Mouse (Mus musculus): ENCODE results near the gene Plgrkt. TPM values are rescaled to one million over a fixed set of nuclear protein-coding genes. Genes with fewer than 3 reads are reported as not detected.

The Plgrkt gene
- total and polyA plus RNA-seq, 3 experiments = 117 to 145 TPM; not detected in 1

DNA sequence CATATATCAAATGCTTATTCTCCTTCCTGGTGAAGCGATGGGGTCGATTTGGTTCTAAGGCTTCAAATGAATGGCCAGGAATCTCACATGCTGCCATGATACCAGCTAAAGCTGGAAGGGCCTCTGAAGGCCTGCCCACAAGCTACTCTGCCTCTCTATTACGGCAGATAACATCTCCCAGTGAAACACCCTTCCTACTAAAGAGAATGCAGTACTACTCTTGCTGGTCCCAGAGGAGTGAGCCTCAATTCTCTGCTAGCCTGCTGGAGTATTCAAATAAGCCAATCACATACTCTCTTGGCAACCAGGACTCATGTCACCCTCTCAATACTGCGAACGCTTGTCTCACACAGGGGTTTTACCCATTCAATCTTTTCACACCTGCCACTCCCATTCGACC is 24.9 kb downstream of the Plgrkt start (continued):
- no peak for TF ChIP-seq CHD2 (IDR thresholded peaks at IDR 0.05; ENCODE audit: low read length)
- no peak for TF ChIP-seq ZMIZ1 (IDR thresholded peaks at IDR 0.05; ENCODE audit: low read depth, low read length)
- TF ChIP-seq CTCF (IDR thresholded peaks at IDR 0.05 in 2 of 3, conservative IDR thresholded peaks at IDR 0.05 in 1 of 3; ENCODE audit: control insufficient read depth in 1 of 3, insufficient read depth in 1 of 3, low read depth in 2 of 3, low read length in 3 of 3, poor library complexity in 1 of 3, severe bottlenecking in 1 of 3) = no peak
- TF ChIP-seq SIN3A (IDR thresholded peaks at IDR 0.05; ENCODE audit: low read length) = no peak
- 0 out of 2 replicates have a peak, but pooled peaks have one; percentile 8 for TF ChIP-seq ETS1 (IDR thresholded peaks at IDR 0.05; ENCODE audit: low read depth, low read length)

DNA sequence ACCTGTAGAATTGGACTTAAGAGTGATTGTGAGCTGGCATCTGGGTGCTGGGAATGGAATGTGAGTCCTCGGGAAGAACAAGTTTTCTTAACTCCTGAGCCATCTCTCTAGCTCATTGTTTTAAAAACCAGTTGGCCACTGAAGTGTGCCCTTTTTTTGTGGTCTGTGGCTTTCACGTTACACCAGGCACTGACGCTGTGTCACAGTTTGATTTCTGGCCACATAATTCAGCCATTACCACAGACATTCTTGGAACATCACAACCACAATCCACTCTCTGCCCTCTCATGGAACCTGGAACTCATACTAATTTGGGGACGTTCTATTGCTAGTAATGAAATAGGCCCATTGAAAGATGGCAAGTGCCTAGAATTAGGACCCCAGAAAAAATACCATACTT is 26.2 kb downstream of the Plgrkt start:
- H3K9me3 ChIP-seq (replicated peaks; ENCODE audit: insufficient read depth, low read length) = no peaks in the 10 kb centered on the region
- peaks cover 10 to 12% of the 10 kb centered on the region in 2 experiments for H3K27me3 ChIP-seq (ENCODE audit: control insufficient read depth in 1 of 2, insufficient read depth in 2 of 2, low read length in 2 of 2)
- no peaks in the 10 kb centered on the region for H3K79me2 ChIP-seq (ENCODE audit: control insufficient read depth, insufficient read depth, low read length, poor library complexity)
- peaks cover 0 to 6% of the 10 kb centered on the region in 2 experiments; a peak in 1 of 4 replicates for H3K4me1 ChIP-seq (ENCODE audit: control insufficient read depth in 1 of 2, insufficient read depth in 2 of 2, low read length in 2 of 2)
- no peak overlapping the region for H3K4me3 ChIP-seq (ENCODE audit: control insufficient read depth in 1 of 2, insufficient read depth in 1 of 2, low read depth in 2 of 2, low read length in 2 of 2)
- H3K27ac ChIP-seq (ENCODE audit: control insufficient read depth, low read depth, low read length) = no peak overlapping the region
- no peak for TF ChIP-seq JUND (IDR thresholded peaks at IDR 0.05; ENCODE audit: low read depth, low read length)
- no peak for TF ChIP-seq GATA1 (IDR thresholded peaks at IDR 0.05; ENCODE audit: low read depth, low read length)
- TF ChIP-seq RCOR1 (IDR thresholded peaks at IDR 0.05; ENCODE audit: low read depth, low read length) = no peak
- TF ChIP-seq SIN3A (IDR thresholded peaks at IDR 0.05; ENCODE audit: low read length) = no peak
- TF ChIP-seq NELFE (IDR thresholded peaks at IDR 0.05; ENCODE audit: low read depth, low read length) = no peak
- no peak for TF ChIP-seq TAL1 (IDR thresholded peaks at IDR 0.05; ENCODE audit: low read length)
- no peak for DNase-seq (ENCODE audit: low read depth, low spot score)
- H3K36me3 ChIP-seq (ENCODE audit: control insufficient read depth in 1 of 2, insufficient read depth in 2 of 2, low read length in 2 of 2) = no peaks in the 10 kb centered on the region
- no peak overlapping the region for H3K9ac ChIP-seq (ENCODE audit: control insufficient read depth, low read depth, low read length, poor library complexity, severe bottlenecking)

DNA sequence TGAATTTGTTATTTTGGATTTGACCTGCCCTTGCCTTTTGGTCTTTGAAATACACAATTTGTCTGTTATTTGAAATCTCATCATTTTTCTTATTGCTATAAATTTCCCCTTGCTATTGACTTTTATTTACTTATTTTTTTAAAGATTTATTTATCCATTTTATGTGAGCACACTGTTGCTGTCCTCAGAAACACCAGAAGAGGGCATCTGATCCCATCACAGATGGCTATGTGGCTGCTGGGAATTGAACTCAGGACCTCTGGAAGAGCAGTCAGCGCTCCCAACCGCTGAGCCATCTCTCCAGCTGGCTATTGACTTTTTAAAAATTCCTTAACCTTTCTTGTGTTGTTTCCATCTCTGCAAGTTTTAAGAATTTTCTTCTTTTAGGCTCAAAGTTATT is 30.6 kb downstream of the Plgrkt start:
- Histone ChIP-seq H3K4me3 (ENCODE audit: control insufficient read depth in 1 of 2, insufficient read depth in 1 of 2, low read depth in 2 of 2, low read length in 2 of 2) (no peak overlapping the region), H3K79me2 (ENCODE audit: control insufficient read depth, insufficient read depth, low read length, poor library complexity) (no peaks in the 10 kb centered on the region), H3K36me3 (ENCODE audit: control insufficient read depth in 1 of 2, insufficient read depth in 2 of 2, low read length in 2 of 2) (no peaks in the 10 kb centered on the region), H3K4me1 (ENCODE audit: control insufficient read depth in 1 of 2, insufficient read depth in 2 of 2, low read length in 2 of 2) (no peaks in the 10 kb centered on the region), H3K27ac (ENCODE audit: control insufficient read depth, low read depth, low read length) (no peak overlapping the region), H3K27me3 (ENCODE audit: control insufficient read depth in 1 of 2, insufficient read depth in 2 of 2, low read length in 2 of 2) (peaks cover 33 to 47% of the 10 kb centered on the region in 2 experiments), H3K9me3 (replicated peaks; ENCODE audit: insufficient read depth, low read length) (no peaks in the 10 kb centered on the region), H3K9ac (ENCODE audit: control insufficient read depth, low read depth, low read length, poor library complexity, severe bottlenecking) (no peak overlapping the region)
- peak; percentile 73 for DNase-seq (ENCODE audit: low read depth, low spot score)
- TF ChIP-seq CHD2 (IDR thresholded peaks at IDR 0.05; ENCODE audit: low read length) (no peak), MYC (IDR thresholded peaks at IDR 0.05; ENCODE audit: low read depth, low read length) (no peak), BHLHE40 (IDR thresholded peaks at IDR 0.05; ENCODE audit: borderline replicate concordance, low read depth, low read length) (no peak), MEF2A (IDR thresholded peaks at IDR 0.05; ENCODE audit: extremely low read depth, insufficient replicate concordance, low read depth, low read length, poor library complexity, severe bottlenecking) (no peak), RAD21 (IDR thresholded peaks at IDR 0.05; ENCODE audit: low read depth, low read length) (peak; percentile 70), ZC3H11A (IDR thresholded peaks at IDR 0.05; ENCODE audit: low read depth, low read length) (peak; percentile 92), TBP (IDR thresholded peaks at IDR 0.05; ENCODE audit: low read depth, low read length) (no peak), MXI1 (IDR thresholded peaks at IDR 0.05; ENCODE audit: low read depth, low read length) (no peak), POLR2A (IDR thresholded peaks at IDR 0.05; ENCODE audit: control insufficient read depth in 1 of 2, insufficient read depth in 1 of 2, low read depth in 1 of 2, low read length in 2 of 2, poor library complexity in 1 of 2) (no peak), NELFE (IDR thresholded peaks at IDR 0.05; ENCODE audit: low read depth, low read length) (no peak), RCOR1 (IDR thresholded peaks at IDR 0.05; ENCODE audit: low read depth, low read length) (no peak), ELF1 (IDR thresholded peaks at IDR 0.05; ENCODE audit: low read depth, low read length) (no peak), ZNF384 (IDR thresholded peaks at IDR 0.05; ENCODE audit: low read depth, low read length) (peak; percentile 43; the same call in 1 of the 2 replicates), SIN3A (IDR thresholded peaks at IDR 0.05; ENCODE audit: low read length) (no peak), MYB (IDR thresholded peaks at IDR 0.05; ENCODE audit: low read depth, low read length) (no peak), USF2 (IDR thresholded peaks at IDR 0.05; ENCODE audit: borderline replicate concordance in 1 of 2, insufficient read depth in 1 of 2, low read depth in 1 of 2, low read length in 2 of 2) (no peak), GATA1 (IDR thresholded peaks at IDR 0.05; ENCODE audit: low read depth, low read length) (no peak), MAFK (IDR thresholded peaks at IDR 0.05; ENCODE audit: borderline replicate concordance, low read depth, low read length) (no peak), KAT2A (conservative IDR thresholded peaks at IDR 0.05; ENCODE audit: low read depth, low read length) (no peak), TAL1 (IDR thresholded peaks at IDR 0.05; ENCODE audit: low read length) (no peak), SMC3 (IDR thresholded peaks at IDR 0.05; ENCODE audit: low read depth, low read length) (peak; percentile 92), POLR2AphosphoS2 (IDR thresholded peaks at IDR 0.05; ENCODE audit: low read length) (no peak), ETS1 (IDR thresholded peaks at IDR 0.05; ENCODE audit: low read depth, low read length) (no peak), JUND (IDR thresholded peaks at IDR 0.05; ENCODE audit: low read depth, low read length) (no peak), UBTF (IDR thresholded peaks at IDR 0.05; ENCODE audit: borderline replicate concordance, insufficient read depth, low read depth, low read length) (no peak), MAX (IDR thresholded peaks at IDR 0.05; ENCODE audit: low read length) (no peak), TCF12 (IDR thresholded peaks at IDR 0.05; ENCODE audit: low read depth, low read length) (no peak), ZMIZ1 (IDR thresholded peaks at IDR 0.05; ENCODE audit: low read depth, low read length) (no peak)
